Mouse (Mus musculus): ENCODE data around the gene Wdtc1.

Gene Wdtc1

DNA sequence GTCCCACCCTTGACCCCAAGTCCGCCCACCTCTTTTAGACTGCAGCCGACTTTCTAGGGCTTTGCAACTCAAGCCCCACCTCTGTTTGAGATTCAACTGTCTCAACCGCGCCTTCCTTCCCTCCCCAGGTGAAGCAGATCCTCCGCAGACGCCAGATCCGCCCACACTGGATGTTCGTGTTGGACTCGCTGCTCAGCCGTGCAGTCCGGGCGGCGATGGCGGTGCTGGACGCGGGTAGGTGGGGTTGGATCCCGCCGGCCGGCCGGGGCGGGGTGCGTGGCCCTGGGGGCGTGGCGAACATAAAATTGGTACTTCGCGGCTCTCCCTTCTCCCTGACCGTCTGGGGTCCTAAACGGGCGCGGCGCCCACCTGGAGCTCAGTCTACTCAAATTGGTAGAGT is 102.1 kb downstream of the Wdtc1 start:
- no peak for DNase-seq (ENCODE audit: low spot score)

GRCm38 (mm10) chr4:133250609-133251008 is 102.7 kb downstream of the Wdtc1 start:
- DNase-seq (ENCODE audit: low spot score), result peak; percentile 82

- no peak for DNase-seq (ENCODE audit: low spot score)
Observed at GRCm38 (mm10) chr4:133247806-133248449, 105.4 kb downstream of the Wdtc1 start.

DNA sequence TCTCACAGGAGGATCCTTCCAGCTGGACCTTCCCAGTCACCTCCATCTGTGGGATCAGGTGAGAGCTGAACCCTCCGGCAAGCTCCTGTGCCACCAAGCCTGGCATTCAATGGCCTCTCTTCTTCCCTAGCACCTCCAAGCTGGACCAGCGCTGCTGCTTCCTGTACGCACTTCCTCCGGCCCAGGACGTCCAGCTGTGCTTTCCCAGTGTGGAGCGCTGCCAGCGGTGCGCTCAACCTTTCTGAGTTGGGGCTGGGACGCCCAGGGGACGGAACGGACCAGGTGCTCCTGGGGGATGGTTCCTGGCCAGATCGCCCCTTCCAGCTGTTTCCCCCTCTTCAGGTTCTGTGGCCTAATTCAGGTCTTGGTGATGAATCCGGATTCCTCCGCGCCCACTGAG is 106.2 kb downstream of the Wdtc1 start:
- DNase-seq (ENCODE audit: low spot score), result no peak

- no peak for DNase-seq (ENCODE audit: low spot score)
Observed at GRCm38 (mm10) chr4:133244289-133244688, 109.0 kb downstream of the Wdtc1 start.

DNA sequence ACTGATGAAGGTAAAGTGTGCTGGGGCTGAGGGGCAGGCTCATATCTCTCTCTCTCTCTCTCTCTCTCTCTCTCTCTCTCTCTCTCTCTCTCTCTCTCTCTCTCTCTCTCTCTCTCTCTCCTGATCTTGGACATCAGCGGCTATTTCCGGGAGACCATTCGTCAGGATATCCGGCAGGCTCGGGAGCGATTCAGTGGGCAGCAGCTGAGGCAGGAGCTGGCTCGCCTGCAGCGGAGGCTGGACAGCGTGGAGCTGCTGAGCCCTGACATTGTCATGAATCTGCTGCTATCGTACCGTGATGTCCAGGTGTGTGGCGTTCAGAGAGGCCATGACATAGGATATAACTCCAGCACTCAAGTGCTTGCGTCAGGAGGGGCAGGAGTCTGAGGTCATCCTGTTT is 109.7 kb downstream of the Wdtc1 start:
- DNase-seq (ENCODE audit: low spot score), result no peak

DNA sequence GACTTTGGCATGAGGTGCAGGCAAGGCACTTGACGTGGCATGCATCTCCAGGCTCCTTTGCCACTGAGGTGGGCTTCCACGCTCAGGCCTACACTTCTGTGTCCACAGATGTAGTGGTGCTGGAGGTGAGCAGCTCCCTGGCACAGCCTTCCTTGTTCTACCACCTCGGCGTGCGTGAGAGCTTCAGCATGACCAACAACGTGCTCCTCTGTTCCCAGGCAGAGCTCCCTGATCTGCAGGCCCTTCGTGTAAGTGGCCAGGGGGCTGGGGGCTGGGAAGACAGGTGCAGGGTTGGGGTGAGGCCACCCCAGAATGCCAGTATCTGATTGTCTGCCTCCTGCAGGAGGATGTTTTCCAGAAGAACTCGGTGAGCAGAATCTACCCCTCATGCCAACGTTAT is 110.6 kb downstream of the Wdtc1 start:
- DNase-seq (ENCODE audit: low spot score), result no peak
